Mouse (Mus musculus): Measurements from ENCODE around the gene Vtcn1. TPM values are rescaled to one million over a fixed set of nuclear protein-coding genes. Genes with fewer than 3 reads are reported as not detected.

Gene Vtcn1
- total RNA-seq, 2 experiments from 2014 or later: not detected

DNA sequence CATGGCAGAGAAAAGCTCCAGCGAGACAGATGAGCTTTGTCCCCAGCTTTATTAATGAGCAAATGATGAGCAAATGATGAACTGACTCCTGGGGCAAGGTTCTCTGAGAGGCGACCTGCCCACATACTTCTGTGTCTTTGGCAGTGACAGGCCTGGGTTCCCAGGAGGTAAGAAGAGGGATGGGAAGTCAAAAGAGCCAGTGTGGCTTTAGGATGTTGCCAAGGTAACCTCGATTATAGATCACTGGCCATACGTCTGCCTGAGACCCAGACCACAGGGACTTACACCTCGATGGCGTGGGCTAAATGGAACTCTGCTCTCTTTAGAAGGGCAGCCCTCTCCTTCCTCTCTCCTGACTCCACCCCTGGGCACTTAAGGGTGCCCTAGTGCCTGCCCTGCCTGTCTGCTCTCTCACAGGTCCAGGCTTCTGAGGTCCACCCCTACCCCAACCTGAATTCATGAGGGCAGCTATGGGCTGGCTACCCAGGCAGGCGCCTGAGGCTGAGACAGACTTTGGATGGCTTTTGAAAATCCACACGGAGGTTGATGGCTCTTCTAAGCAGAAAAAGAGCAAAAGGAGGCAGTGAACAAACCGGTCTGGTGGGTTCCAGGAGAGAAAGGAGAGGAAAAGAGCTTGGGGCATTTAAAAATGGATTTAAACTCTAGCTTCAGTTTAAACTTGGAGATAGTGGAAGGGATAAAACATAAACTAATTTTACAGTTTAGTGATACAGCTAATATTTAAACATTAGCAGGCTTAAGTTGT is 31.0 kb downstream of the Vtcn1 start:
- DNase-seq (ENCODE audit: low spot score in 2 of 2): no peak

DNA sequence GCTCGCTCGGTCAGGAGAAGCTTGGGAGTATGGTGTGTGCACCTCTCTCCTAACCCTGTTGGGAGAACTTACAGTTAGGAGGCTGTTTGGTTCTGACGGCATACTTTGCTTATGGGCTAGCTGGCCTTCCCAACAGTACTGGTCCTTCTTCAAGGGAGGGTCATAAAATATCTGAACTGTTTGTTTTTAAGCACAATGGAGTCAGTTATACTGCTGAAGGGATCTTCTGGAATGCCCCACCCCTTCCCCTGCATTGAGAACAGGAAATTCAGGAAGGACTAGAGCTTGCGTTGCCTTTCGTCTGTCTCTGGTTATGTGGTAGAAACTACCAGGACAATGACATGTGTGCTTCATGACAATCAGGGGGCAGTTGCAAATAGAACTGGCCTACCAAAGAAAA is 31.9 kb downstream of the Vtcn1 start:
- DNase-seq (ENCODE audit: low spot score in 2 of 2): no peak

DNA sequence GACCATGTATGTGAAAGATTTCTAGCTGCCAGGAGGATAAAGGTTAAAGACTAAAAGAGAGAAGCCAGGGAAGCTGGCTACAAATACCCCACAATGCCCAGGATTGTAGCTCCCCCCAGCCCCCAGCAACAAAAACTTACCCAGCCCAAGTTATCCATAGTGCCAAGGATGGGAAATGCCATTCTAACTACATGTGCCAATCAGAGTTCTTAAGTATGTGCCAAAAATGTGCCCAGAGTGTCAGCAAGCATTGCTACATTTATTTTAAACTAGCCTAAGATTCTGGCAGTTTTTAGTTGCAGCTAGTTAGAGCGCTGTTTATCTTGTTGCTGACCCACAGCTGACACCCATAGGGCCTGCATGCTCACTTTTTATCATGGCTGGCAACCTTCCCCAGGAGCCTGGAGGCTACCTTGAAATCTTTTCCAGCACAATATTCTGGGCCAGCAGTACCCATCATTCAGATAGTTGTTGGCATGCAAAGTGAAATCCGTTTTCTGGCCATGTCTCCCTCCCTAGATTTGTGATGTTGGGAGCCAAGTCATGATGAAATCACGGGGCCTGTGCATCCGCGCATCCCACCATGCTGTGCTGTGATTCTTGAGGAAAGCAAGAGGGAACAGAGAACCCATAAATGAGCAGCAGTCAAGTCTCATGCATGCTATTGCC is 33.2 kb downstream of the Vtcn1 start:
- no peak for DNase-seq (ENCODE audit: low spot score in 2 of 2)

DNA sequence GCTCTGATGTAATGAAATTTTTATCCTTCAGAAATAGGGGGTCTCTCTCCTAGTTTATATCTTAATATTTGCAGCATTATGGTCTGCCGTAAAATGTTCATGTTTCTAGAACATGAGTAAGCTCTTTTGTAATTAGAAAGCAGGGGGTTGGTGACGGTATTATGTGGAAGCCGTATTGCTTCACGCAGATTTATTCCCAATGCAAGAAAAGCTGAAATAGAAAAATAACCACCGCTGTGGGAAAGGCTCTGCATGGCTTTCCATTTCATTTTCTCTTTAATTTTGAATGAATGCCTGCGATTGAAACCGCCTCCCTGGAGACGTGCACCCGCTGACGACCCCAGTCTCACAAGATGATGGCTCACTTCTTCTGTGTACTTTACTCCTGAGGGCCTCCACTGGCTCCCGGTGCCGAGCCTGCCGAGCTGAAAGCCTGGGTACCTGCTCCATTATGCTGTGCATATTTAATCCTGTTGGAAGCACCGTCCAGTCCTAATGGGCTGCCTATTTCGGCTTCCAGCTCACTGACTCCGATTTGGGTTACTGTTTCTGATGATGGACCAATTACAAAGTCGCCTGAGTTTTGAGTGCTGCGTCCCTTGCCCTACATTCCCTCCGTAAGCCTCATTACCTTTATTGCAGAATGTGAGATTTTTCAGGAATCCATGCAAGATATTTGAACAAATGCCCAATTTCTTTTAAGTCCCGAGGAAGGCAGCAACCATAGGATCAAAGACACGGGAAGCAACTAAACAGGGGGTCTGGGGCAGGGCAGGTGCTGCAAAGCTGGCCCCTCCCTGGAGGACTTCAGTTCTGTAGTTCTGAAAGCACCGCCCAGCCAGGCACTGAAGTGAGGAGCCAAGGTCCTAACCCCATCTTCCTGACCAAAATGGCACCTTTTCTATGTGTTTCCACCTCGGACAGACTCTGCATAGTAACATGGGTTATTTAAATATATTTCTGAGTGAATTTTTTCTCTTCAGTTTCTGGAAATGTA is 36.3 kb downstream of the Vtcn1 start:
- no peak for DNase-seq (ENCODE audit: low spot score in 2 of 2)

DNA sequence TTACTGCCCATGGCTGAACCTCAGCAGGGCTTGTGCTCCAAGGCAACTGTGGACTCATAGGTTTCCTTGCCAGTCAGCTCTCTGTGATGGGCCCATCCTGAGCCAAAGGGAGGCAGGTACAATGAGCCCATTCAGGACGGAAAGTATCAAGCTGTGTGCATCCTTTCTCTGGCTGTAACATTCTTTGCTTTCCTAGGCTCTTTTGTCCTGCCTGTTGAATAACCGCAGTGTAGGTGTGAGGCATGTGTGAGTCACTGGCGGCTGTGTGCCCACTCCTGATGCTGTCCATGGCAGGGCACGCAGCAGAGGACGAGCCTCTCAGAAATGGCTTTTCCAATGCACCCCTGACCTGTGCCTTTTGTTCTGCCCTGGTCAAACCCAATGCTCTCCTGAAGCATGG is 41.7 kb downstream of the Vtcn1 start:
- no peak for DNase-seq (ENCODE audit: low spot score in 2 of 2)

DNA sequence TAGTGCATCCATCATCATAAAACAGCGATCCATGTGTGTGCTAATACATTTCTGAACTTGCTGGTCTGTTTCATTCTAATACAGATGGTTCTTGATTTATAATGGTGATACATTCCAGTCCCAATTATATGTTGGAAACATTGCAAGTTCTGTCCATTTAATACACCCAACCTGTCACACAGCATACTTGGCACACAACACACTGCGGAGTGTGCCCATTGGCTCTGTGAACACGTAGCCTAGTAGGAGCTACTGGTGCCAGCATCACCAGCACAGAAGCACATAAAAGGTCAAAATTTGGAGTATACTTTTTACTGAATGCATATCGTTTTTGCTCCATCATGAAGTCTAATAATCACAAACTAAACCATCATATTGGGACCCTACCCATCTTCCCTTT is 51.8 kb downstream of the Vtcn1 start:
- DNase-seq (ENCODE audit: low spot score in 2 of 2): no peak

DNA sequence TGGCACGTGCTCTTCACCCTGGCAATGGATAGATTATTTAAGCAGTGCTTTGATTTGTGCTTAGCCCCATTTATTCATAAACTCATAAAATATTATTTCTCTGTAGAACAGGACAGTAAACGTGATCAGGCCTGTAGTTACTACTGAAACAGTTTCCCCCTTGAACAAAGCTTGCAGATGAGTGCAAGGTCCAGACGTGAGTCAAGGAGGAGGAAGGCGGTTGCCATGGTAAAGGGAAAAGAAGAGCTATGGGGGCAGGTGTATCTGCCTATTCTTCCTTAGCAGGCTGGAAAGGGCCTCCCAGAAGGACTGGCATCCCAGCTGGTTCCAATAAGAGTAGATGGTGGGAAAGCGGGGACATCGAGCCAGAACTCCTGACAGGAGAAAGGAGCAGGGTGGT is 56.1 kb downstream of the Vtcn1 start:
- DNase-seq (ENCODE audit: low spot score in 2 of 2): peak in 1 of 2 experiments; percentile 15

DNA sequence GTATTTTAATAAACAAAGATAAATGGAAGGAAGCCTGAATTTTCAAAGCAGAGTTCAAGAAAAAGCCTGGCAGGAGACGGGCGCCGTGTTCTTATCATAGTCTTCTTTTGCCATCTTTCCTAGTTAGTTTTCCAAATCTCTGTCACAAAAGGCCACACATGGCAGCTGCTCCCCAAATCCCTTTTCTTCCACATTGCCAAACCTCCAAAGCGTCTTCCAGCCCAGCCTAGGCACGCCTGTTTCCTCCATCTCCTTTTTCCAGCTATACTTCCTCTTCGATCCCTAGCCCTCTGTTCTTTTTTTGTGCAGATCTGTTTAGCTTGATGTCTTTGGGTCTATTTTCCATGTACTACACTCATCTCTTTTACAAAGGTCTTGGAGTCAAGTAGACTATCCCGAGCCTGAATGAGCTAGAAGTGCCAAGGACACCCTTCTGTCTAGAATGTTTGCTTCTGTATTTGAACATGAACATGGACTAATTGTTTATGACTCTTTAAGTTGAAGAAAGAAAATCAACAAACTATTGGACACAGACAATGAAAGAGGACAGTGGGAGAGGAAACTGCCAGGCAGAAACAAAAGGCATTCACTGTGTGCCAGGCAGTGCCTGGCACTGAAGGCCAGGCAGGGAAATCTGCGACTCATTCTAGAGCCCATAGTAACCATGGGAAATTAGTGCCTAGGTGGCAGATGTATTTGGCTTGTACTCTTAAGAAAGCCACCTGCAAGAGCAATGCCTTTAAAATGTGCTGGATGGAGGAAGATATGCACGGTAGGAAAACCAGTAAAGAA is 56.8 kb downstream of the Vtcn1 start:
- peak in 1 of 2 experiments; percentile 16 for DNase-seq (ENCODE audit: low spot score in 2 of 2)

DNA sequence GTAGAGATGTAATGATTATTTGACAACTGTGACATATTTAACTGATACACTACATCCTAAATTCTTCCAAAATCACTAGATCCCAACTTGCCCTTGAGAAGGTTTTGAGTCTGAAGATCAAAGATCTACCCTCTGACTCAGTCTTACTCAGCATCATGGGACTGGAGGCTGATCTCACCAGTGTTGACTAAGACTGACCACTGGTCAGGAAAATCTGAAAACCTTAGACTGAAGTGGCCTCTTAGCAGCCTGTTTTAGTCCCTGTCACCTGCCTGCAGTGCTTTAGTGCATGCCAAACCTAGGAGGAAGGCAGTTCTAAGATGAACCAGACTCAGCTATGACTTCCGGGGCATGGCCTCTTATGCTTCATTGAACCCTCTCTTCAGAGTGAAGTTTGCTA is 64.0 kb downstream of the Vtcn1 start:
- DNase-seq (ENCODE audit: low spot score in 2 of 2): no peak

DNA sequence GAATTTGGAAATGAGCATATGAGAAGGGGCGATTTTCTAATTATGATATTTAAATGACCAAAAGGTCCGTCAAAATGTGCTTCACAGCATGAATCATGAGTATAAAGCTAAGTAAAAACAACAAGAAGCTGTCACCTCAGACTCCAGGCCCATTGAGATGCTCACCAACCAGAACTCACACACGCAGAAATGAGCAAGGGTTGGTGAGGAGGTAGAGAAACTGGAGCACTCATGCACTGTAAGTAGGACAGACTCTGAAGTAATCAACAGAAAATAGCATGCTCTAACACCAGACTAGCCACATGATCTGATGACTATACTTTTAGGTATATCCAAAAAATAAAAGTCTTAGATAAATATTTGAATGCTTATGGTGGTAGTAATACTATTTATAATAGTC is 65.1 kb downstream of the Vtcn1 start:
- DNase-seq (ENCODE audit: low spot score in 2 of 2): no peak

DNA sequence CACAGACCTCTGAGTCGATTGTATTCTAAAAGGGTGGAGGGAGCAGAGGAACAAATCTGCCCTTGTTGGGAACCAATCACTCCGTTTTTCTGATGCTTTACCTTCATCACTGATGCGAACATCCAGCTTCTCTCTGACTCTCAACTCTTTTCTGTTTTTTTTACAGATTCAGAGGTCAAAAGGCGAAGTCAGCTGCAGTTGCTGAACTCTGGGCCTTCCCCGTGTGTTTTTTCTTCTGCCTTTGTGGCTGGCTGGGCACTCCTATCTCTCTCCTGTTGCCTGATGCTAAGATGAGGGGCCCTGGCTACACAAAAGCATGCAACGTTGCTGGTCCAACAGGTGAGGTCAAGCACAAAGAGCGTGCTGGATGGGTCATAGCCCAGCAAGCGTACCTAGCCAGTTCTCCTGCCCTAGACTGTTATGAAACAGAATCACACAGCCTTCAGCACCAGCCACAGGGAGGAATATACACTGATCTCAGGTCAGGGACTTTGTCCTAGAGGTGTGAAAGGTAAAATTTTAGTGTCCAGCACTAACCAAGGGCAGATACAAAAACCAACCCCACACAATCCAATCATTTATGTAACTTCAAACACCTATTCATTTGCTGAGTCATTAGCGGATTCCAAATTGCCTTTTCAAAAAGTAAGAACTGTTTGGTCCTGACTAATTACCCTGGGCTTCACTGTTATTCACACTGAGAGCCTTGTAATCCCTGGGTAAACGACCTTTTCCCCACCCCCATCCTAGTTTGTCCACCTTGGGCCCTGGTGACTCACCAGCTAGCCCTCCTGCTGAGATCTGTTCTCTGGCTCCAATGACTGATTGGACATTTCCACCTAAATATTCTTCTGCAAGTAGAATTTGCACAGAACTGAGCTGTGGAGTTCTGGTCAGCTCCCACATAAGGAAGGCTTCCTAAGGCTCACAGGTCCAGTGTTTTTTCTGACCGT is 67.4 kb downstream of the Vtcn1 start:
- no peak for DNase-seq (ENCODE audit: low spot score in 2 of 2)

DNA sequence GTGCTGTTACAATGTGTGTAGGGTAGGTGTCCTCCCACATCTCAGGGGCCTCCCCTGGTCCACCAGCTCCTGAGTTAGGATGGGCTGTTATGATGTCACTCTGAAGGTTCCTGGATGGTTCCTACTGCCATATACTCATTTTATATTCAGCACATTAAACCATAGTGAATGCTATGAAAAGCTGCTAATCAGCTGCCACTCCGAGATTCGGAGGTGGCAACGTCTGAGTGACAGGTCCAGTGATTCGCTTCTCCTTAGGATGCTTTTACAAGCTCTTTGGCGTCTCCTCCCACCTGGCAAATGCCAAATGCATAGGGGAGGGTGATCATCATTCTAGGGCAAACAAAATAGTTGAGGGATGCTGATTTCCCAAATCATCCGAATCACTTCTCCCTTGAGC is 70.2 kb downstream of the Vtcn1 start:
- DNase-seq (ENCODE audit: low spot score in 2 of 2): no peak

DNA sequence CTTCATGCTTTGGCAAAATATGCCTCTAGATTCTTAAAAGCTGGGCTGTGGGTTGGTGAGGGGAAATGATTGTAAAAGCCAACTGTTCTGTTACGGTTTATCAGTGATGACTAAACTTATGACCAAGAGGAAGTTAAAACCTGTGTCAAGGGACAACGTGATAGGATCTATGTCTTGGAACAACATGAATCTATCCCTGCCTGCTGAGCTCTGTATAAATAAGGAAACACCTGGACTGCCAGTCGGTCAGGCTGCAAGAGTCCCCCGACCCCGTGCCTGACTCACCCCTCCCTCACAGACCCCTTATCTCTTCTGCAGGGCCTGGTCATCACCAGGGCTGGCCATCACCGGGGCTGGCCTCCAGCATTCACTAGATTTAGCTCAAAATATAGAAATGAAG is 80.9 kb downstream of the Vtcn1 start:
- DNase-seq (ENCODE audit: low spot score in 2 of 2): no peak

DNA sequence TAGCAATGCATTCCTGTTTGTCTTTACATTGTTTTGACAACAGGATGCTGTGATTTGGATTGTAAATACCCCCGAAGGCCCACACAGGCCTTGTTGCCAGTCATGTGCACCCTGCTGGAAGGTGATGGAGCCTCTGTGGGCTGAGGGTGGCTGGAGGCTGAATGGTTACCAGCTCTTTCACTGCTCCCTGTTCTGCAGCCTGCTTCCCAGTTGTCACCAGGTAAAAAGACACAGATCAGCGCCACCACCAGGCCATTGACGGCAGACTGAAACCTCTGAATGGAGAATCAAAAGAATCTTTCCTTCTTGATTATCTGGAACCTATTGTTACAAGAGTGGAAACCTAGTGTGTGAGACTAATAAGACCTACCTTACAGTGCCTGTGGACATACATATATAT is 81.7 kb downstream of the Vtcn1 start:
- peak in 1 of 2 experiments; percentile 22 for DNase-seq (ENCODE audit: low spot score in 2 of 2)

DNA sequence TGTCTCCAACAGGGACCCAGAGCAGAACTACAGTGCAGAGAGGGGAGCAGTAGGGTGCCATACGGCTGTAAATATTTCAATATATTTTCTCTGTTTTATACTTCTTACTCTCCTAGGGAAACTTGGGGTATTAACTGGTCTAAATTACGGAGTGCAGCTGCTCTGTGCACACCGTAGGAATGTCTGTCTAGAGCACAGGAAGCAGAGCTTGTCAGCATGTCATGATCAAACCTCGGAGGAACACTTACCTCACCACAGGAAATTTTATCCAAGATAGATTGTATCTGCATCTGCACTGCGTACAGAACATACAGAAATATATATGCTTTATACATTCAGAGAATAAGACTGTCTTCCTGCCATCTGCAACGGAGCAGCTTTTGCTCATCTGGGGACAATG is 83.3 kb downstream of the Vtcn1 start:
- no peak for DNase-seq (ENCODE audit: low spot score in 2 of 2)

DNA sequence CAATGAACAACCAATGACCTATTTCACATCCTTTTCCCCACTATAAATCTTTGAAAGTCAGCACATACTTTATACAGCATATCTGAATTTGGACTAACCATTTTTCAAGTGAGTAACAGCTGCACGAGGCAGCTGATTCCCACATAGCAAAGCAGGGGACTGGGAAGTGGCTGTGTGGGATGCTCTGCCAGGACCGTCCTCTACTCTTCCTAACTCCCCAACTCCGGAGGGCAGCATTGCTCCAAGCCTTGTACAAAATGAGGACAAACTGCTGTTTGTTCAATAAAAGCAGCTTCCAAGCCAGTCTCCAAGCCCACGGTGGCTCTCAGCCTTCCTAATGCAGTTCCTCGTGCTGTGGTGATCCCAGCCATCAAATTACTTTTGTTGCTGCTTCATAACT is 85.4 kb downstream of the Vtcn1 start:
- DNase-seq (ENCODE audit: low spot score in 2 of 2): no peak

DNA sequence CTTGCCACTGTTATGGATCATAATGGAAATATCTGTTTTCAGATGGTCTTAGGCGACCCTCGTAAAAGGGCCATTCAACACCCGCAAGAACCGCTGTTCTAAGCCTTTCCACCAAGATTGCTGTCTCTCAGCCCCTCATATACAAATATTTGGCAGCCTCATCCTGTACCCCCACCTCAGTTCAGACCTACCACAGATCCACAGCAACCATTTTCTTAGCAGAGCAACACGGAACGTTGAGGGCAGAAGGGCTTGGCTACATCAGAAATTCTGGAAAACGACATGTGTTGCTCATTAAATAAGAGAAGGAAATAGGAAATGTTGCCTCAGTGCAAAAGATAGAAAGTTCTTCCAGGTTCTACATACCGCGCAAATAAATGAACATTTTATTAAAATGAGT is 85.8 kb downstream of the Vtcn1 start:
- no peak for DNase-seq (ENCODE audit: low spot score in 2 of 2)

DNA sequence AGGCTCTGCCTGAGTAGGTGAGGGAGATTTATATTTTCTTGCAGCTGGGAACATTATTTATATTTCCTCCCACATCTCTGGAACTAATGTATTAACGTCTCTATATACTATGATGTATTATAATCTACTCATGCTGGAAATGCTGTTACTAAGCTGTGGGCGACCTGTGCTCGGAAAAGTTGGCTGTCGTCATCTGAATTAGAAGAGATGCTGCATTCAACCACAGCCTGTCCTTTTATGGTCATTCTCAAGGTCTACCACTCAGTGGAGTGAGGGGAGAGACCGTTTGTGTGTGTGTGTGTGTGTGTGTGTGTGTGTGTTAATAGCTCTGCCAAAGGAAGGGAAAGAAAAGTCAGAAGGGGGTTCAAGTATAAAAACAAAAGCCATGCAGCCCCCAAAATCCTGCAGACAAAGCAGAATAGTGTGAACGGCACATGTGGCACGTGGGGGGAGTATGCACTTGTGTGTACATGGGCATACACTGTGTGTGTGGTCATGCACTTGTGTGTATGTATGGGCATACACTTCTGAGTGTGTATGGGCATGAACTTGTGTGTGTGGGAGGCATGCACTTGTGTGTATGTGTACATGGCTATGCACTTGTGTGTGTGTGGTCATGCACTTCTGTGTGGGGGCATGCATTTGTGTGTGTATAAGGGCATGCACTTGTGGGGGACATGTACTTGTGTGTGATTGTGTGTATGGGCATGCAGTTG is 86.4 kb downstream of the Vtcn1 start:
- DNase-seq (ENCODE audit: low spot score in 2 of 2): no peak

DNA sequence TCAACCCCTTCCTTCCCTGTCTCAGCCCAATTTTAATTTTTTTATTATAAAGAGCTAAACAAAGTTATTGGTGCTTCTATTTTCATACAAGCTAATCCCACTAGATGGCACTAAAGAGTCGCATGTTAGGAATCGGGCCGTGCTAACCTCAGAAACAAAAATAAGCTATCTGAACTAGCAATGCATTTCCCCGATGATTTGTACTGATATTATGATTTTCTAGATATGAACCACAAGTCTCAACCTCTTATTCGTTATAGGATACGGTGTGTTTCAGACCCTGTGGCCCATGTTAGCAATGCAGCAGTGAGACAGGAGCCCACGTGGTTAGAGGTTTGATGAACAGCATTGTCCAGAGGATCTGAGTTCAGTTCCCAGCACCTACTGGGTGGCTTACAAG is 91.6 kb downstream of the Vtcn1 start:
- peak in 1 of 2 experiments; percentile 73 for DNase-seq (ENCODE audit: low spot score in 2 of 2)

Measured in layer of hippocampus, adult 18-20 months (tissue).